Mouse (Mus musculus) small intestine, adult 2 months (tissue): ENCODE measurements around the gene Ppard.

Experiments
- CTCF ChIP-seq: fragments of 200-500 bp; IDR thresholded peaks from 2 replicates; pipeline ENCODE4 v1.5.1; 2012; ENCODE audit warnings: low read depth, mild to moderate bottlenecking, control low read depth, inconsistent platforms, low read length, moderate library complexity, mixed read lengths; ENCODE audit not compliant: insufficient replicate concordance, insufficient read length; ENCODE audit errors: extremely low read depth
- POLR2A ChIP-seq: fragments of 200-500 bp; IDR thresholded peaks from 2 replicates; pipeline ENCODE4 v1.6.1; 2012; ENCODE audit warnings: low read depth, mild to moderate bottlenecking, control low read depth, inconsistent platforms, low read length, moderate library complexity

DNA sequence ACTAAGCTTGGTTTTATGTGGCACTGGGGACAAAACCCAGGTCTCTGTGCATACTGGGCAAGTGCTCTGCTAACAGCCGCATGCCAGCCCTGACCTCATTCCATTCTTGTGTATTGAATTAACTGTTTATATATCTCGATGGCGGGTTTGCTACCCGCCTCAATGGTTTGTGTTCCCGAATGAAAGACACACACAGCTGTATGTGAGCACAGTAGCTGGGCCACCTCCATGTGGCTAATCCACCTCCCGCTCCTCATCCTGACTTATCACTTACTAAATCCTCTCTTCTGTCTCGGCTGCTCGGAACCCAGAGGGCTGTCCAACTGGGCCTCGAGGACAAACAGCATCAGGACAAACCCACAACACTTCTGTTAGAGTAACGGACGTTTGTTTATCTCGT is 16.6 kb downstream of the Ppard start:
- no peak for TF ChIP-seq CTCF
- TF ChIP-seq POLR2A = no peak
